Mouse (Mus musculus) liver, embryonic 16.5 days (tissue): ENCODE measurements around the gene Zhx3. TPM values are rescaled to one million over a fixed set of nuclear protein-coding genes. Genes with fewer than 3 reads are reported as not detected.

ENCODE experiments used
- ATAC-seq: fragments of 200-750 bp; cut with Nextera tagmentation; 2 replicates; pipeline ENCODE4 v1.8.0; 2017; ENCODE audit warnings: low read depth, mild to moderate bottlenecking, moderate number of reproducible peaks, moderate library complexity
- H3K27ac ChIP-seq: fragments of 300-500 bp; sonication (generic); 2 replicates; pipeline ENCODE4 v1.5.1; 2014; ENCODE audit warnings: mild to moderate bottlenecking, low read length
- H3K27me3 ChIP-seq: fragments of 300-500 bp; sonication (generic); 2 replicates; pipeline ENCODE4 v1.6.1; 2014; ENCODE audit warnings: low read depth, low read length, mixed read lengths; ENCODE audit not compliant: control insufficient read depth, insufficient read depth
- H3K36me3 ChIP-seq: fragments of 300-500 bp; sonication (generic); 2 replicates; pipeline ENCODE4 v1.6.1; 2014; ENCODE audit warnings: mild to moderate bottlenecking; ENCODE audit not compliant: control insufficient read depth, insufficient read depth
- H3K4me1 ChIP-seq: fragments of 300-500 bp; sonication (generic); 2 replicates; pipeline ENCODE4 v1.6.1; 2014; ENCODE audit warnings: low read depth, low read length, mixed read lengths; ENCODE audit not compliant: control insufficient read depth
- H3K4me2 ChIP-seq: fragments of 300-500 bp; sonication (generic); 2 replicates; pipeline ENCODE4 v1.6.1; 2014; ENCODE audit warnings: low read depth, low read length, mixed read lengths
- H3K4me3 ChIP-seq: fragments of 300-500 bp; sonication (generic); 2 replicates; pipeline ENCODE4 v1.5.1; 2014; ENCODE audit warnings: low read depth, mild to moderate bottlenecking, low read length
- H3K9ac ChIP-seq: fragments of 300-500 bp; sonication (generic); 2 replicates; pipeline ENCODE4 v1.6.1; 2014; ENCODE audit warnings: low read depth, low read length
- H3K9me3 ChIP-seq: fragments of 300-500 bp; sonication (generic); replicated peaks from 2 replicates; pipeline ENCODE4 v1.6.1; 2016; ENCODE audit warnings: low read length; ENCODE audit not compliant: control insufficient read depth
- WGBS: fragments of 180-500 bp; shearing (Covaris S2); extraction: QIAGEN DNeasy Blood & Tissue Kit; methylation state at CpG from one replicate; pipeline ENCODE4 v1.1.7; 2014; ENCODE audit not compliant: insufficient replicate concordance; 5-methylcytosine and 5-hydroxymethylcytosine counted together
- polyA plus RNA-seq: library from polyadenylated mRNA; unstranded; fragments of >200 nt; fragmentation: Nextera tagmentation; extraction: Ambion mirVana; gene quantifications from 2 replicates; pipeline ENCODE4 v1.2.1, GENCODE M21; 2015

The Zhx3 gene
- polyA plus RNA-seq, 1 experiment from 2014 or later: 3.2 TPM

GRCm38 (mm10) chr2:160872395-160872794 lies 403 bp downstream of the Zhx3 start:
- H3K4me2 ChIP-seq: peak overlapping the region; percentile 97

GRCm38 (mm10) chr2:160871310-160871709 lies 1.5 kb downstream of the Zhx3 start:
- peaks cover 4% of the 10 kb centered on the region; the same call in 1 of the 2 replicates for H3K9me3 ChIP-seq
- H3K4me3 ChIP-seq: no peak overlapping the region

More at GRCm38 (mm10) chr2:160872395-160872794, 403 bp downstream of the Zhx3 start:
- H3K27me3 ChIP-seq: no peaks in the 10 kb centered on the region
- under 1% methylated on average over 35 of the region's 47 CpGs for WGBS
- peak overlapping the region; percentile 90 for H3K27ac ChIP-seq
- no peaks in the 10 kb centered on the region for H3K36me3 ChIP-seq
- ATAC-seq: peak; percentile 85
- peaks cover 2% of the 10 kb centered on the region for H3K4me1 ChIP-seq
- peak overlapping the region; percentile 95 for H3K9ac ChIP-seq
- H3K9me3 ChIP-seq: peaks cover 4% of the 10 kb centered on the region; the same call in 1 of the 2 replicates
- H3K4me3 ChIP-seq: peak overlapping the region; percentile 85

DNA sequence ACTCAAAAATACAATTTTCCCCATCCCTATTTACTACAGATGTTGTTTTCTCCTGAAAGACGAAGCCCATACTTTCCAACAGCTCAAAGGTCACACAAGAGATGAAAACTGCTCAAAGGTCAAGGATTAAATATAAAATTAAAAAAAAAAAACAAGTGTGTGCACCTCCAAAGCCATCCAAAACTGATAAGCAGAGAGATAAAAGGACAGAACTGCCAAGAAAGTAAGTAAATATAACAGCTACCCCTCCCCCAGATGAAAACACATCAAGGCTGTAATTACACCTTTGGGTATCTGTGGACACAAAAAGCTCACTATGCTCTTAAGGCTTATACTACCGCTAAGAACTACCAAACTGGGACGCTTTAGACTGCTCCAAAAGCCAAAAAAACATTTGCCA lies 3.4 kb downstream of the Zhx3 start:
- 63% methylated on average over 3 of the region's 3 CpGs for WGBS
- no peak for ATAC-seq
- H3K27ac ChIP-seq: no peak overlapping the region
- no peaks in the 10 kb centered on the region for H3K27me3 ChIP-seq
- H3K9ac ChIP-seq: no peak overlapping the region
- H3K4me3 ChIP-seq: no peak overlapping the region
- H3K4me2 ChIP-seq: no peak overlapping the region
- peaks cover 2% of the 10 kb centered on the region for H3K4me1 ChIP-seq
- no peaks in the 10 kb centered on the region for H3K9me3 ChIP-seq
- H3K36me3 ChIP-seq: no peaks in the 10 kb centered on the region

More at GRCm38 (mm10) chr2:160871310-160871709, 1.5 kb downstream of the Zhx3 start:
- H3K4me1 ChIP-seq: peaks cover 2% of the 10 kb centered on the region
- no peak for ATAC-seq
- 66% methylated on average over 3 of the region's 3 CpGs for WGBS
- no peaks in the 10 kb centered on the region for H3K27me3 ChIP-seq
- no peak overlapping the region for H3K4me2 ChIP-seq
- H3K36me3 ChIP-seq: no peaks in the 10 kb centered on the region
- no peak overlapping the region for H3K9ac ChIP-seq
- no peak overlapping the region for H3K27ac ChIP-seq

- no peaks in the 10 kb centered on the region for H3K36me3 ChIP-seq
- no peaks in the 10 kb centered on the region for H3K27me3 ChIP-seq
- no peaks in the 10 kb centered on the region for H3K4me1 ChIP-seq
- WGBS: 57% methylated on average over 2 of the region's 2 CpGs
- H3K9me3 ChIP-seq: no peaks in the 10 kb centered on the region
- no peak overlapping the region for H3K4me3 ChIP-seq
- no peak overlapping the region for H3K4me2 ChIP-seq
- no peak for ATAC-seq
- no peak overlapping the region for H3K27ac ChIP-seq
- no peak overlapping the region for H3K9ac ChIP-seq
Observed at GRCm38 (mm10) chr2:160865266-160865665, 7.5 kb downstream of the Zhx3 start.

DNA sequence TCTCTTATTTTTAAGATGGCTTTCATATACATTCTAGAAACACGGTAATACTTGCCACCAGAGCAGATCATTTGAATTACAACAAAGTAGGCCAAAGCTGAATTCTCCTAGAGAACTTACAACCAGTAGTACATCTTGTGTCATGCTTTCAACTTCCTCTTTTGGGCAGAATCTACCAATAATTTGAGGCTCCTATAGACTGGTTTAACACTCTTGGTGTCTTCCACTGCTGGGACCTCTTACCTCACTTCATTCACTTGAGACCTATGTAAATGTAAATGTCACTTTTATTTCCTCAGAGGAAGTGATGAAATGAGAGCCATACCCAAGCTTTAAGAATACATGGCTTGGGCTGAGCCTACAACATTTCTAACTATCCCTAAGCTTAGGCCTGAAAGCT lies 8.7 kb downstream of the Zhx3 start:
- no peaks in the 10 kb centered on the region for H3K36me3 ChIP-seq
- no peak overlapping the region for H3K27ac ChIP-seq
- no peaks in the 10 kb centered on the region for H3K27me3 ChIP-seq
- H3K4me2 ChIP-seq: no peak overlapping the region
- no peak overlapping the region for H3K9ac ChIP-seq
- no peak overlapping the region for H3K4me3 ChIP-seq
- 66% methylated on average over 1 of the region's 1 CpGs for WGBS
- ATAC-seq: no peak
- no peaks in the 10 kb centered on the region for H3K9me3 ChIP-seq
- peaks cover 2% of the 10 kb centered on the region; the same call in 1 of the 2 replicates for H3K4me1 ChIP-seq

- Histone ChIP-seq H3K4me1 (peaks cover 2% of the 10 kb centered on the region; the same call in 1 of the 2 replicates), H3K9ac (no peak overlapping the region), H3K4me2 (no peak overlapping the region), H3K36me3 (no peaks in the 10 kb centered on the region), H3K4me3 (no peak overlapping the region), H3K27ac (no peak overlapping the region), H3K9me3 (no peaks in the 10 kb centered on the region), H3K27me3 (no peaks in the 10 kb centered on the region)
- ATAC-seq: no peak
- 29% methylated on average over 1 of the region's 1 CpGs for WGBS
Observed at GRCm38 (mm10) chr2:160860363-160860762, 12.4 kb downstream of the Zhx3 start.

DNA sequence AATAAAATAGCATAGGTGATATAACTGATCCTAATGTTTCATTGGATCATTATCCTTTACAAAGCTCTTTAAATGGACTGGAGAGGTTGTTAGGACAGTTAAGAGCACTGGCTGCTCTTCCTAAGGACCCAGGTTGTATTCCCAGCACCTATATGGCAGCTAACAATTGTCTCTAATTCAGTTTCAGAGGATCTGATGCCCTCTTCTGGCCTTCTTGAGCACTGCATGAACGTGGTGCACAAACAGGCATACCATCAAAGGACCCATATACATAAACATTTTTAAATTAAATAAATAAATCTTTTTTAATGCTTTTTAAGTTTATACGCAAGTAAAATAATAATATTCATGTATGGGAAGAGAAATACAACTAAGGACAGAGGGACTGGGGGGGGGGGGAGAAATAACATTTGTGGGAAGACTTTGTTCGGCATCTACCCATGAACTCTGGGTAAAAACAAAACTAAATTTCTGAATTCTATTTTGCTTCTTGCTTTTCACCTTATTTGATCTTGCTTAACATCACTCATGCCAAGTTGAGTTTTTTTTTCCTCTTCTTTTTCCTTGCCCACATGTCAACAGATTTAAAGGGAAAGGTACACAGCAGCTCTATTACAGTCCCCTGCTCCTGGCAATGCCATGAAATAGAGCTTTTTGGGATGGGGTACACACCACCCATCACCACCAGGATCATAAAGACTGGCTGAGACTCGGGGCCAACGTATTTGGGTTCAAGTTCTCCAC lies 16.3 kb downstream of the Zhx3 start:
- H3K4me1 ChIP-seq: peaks cover 2% of the 10 kb centered on the region; the same call in 1 of the 2 replicates
- H3K27ac ChIP-seq: no peak overlapping the region
- no peak for ATAC-seq
- H3K4me2 ChIP-seq: no peak overlapping the region
- no peaks in the 10 kb centered on the region for H3K36me3 ChIP-seq
- no peaks in the 10 kb centered on the region for H3K27me3 ChIP-seq
- H3K4me3 ChIP-seq: no peak overlapping the region
- WGBS: 51% methylated on average over 5 of the region's 5 CpGs
- H3K9me3 ChIP-seq: no peaks in the 10 kb centered on the region
- H3K9ac ChIP-seq: no peak overlapping the region

DNA sequence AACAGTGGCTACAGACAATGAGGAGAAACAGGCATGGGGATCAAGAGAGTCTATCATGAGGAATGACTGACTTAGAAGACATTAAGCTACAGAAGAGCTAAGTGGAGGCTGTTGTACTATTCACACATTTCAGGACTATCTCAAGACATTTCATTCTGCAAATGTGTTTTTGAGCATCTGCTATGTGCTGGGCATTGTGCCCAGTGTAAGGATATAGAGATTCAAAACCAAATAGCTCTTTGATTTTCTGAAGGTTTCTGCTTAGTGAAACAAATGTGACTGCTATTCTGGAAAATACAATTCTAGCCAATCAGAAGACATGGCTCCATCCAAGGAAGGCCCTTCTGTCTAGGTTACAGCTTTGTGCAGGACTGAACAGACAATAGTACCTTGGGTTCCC lies 18.1 kb downstream of the Zhx3 start:
- Histone ChIP-seq H3K9ac (no peak overlapping the region), H3K9me3 (no peaks in the 10 kb centered on the region), H3K27me3 (no peaks in the 10 kb centered on the region), H3K36me3 (no peaks in the 10 kb centered on the region), H3K4me3 (no peak overlapping the region), H3K4me1 (peaks cover 2% of the 10 kb centered on the region), H3K27ac (no peak overlapping the region), H3K4me2 (no peak overlapping the region)
- no peak for ATAC-seq

DNA sequence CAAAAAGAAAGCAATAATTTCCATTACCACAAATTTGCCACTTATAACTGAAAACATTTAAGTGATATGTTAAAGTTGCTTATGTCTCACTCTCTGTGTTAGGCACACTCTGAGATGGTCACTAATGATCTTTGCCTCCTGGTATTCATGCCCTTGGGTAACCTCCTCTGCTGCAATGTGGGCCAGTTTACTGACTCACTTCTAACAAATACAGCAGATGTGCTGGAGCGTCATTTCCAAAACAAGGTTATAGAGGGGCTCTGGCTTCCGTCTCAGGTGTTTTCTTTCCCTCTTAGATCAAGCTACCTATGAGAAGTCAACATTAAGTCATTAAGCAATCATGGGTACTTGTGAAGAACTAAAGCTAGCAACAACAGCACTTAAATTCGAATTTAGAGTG lies 22.4 kb downstream of the Zhx3 start:
- 0 out of 2 replicates have a peak, but pooled peaks have one; percentile 39 for ATAC-seq
- 54% methylated on average over 3 of the region's 3 CpGs for WGBS

More for the DNA sequence above, 22.4 kb downstream of the Zhx3 start:
- Histone ChIP-seq H3K27me3 (no peaks in the 10 kb centered on the region), H3K4me3 (no peak overlapping the region), H3K36me3 (no peaks in the 10 kb centered on the region), H3K9me3 (no peaks in the 10 kb centered on the region), H3K27ac (no peak overlapping the region), H3K9ac (no peak overlapping the region), H3K4me2 (no peak overlapping the region), H3K4me1 (no peaks in the 10 kb centered on the region; the same call in none of the 2 replicates)
